Mouse (Mus musculus): ENCODE results near the gene Clec2i. TPM values are rescaled to one million over a fixed set of nuclear protein-coding genes. Genes with fewer than 3 reads are reported as not detected.
"Not testable (repeated sequence)": the region's sequence is repeated elsewhere in the genome, so short reads cannot be mapped to it uniquely, and the experiment has no call there.

Gene Clec2i
- polyA plus RNA-seq, 1 experiment from 2014 or later, result not detected

- no peak for DNase-seq (ENCODE audit: low spot score)
- Histone ChIP-seq H3K27ac (replicated peaks; ENCODE audit: low read depth, low read length) (no peak overlapping the region), H3K36me3 (replicated peaks; ENCODE audit: control insufficient read depth, insufficient read depth, low read depth, low read length) (no peaks in the 10 kb centered on the region), H3K4me1 (ENCODE audit: control insufficient read depth, insufficient read depth, low read length) (no peaks in the 10 kb centered on the region), H3K9ac (replicated peaks; ENCODE audit: low read length) (no peak overlapping the region), H3K4me2 (ENCODE audit: low read depth, low read length) (no peak overlapping the region), H3K4me3 (ENCODE audit: low read depth, low read length) (no peak overlapping the region), H3K9me3 (replicated peaks; ENCODE audit: control insufficient read depth, low read length) (no peaks in the 10 kb centered on the region), H3K27me3 (ENCODE audit: control insufficient read depth, insufficient read depth, low read length) (no peaks in the 10 kb centered on the region)
- 81% methylated on average over 2 of the region's 2 CpGs for WGBS
- ATAC-seq (replicated peaks; ENCODE audit: insufficient number of reproducible peaks, low FRiP score, low TSS enrichment, low read depth), result no peak
Observed at GRCm38 (mm10) chr6:128857976-128858375, 29.4 kb upstream of the Clec2i start.

GRCm38 (mm10) chr6:128868861-128869260 lies 18.5 kb upstream of the Clec2i start:
- Histone ChIP-seq H3K27ac (replicated peaks; ENCODE audit: low read depth, low read length) (no peak overlapping the region), H3K4me3 (ENCODE audit: low read depth, low read length) (no peak overlapping the region), H3K9me3 (replicated peaks; ENCODE audit: control insufficient read depth, low read length) (no peaks in the 10 kb centered on the region), H3K4me2 (ENCODE audit: low read depth, low read length) (no peak overlapping the region), H3K9ac (replicated peaks; ENCODE audit: low read length) (no peak overlapping the region), H3K27me3 (ENCODE audit: control insufficient read depth, insufficient read depth, low read length) (no peaks in the 10 kb centered on the region), H3K4me1 (ENCODE audit: control insufficient read depth, insufficient read depth, low read length) (no peaks in the 10 kb centered on the region), H3K36me3 (replicated peaks; ENCODE audit: control insufficient read depth, insufficient read depth, low read depth, low read length) (no peaks in the 10 kb centered on the region)
- no peak for ATAC-seq (replicated peaks; ENCODE audit: insufficient number of reproducible peaks, low FRiP score, low TSS enrichment, low read depth)
- 19% methylated on average over 3 of the region's 3 CpGs for WGBS
- no peak for DNase-seq (ENCODE audit: low spot score)

- no peak for DNase-seq (ENCODE audit: low spot score)
- Histone ChIP-seq H3K4me2 (ENCODE audit: low read depth, low read length) (no peak overlapping the region), H3K4me3 (ENCODE audit: low read depth, low read length) (no peak overlapping the region), H3K27me3 (ENCODE audit: control insufficient read depth, insufficient read depth, low read length) (no peaks in the 10 kb centered on the region), H3K9me3 (replicated peaks; ENCODE audit: control insufficient read depth, low read length) (no peaks in the 10 kb centered on the region), H3K9ac (replicated peaks; ENCODE audit: low read length) (no peak overlapping the region), H3K27ac (replicated peaks; ENCODE audit: low read depth, low read length) (no peak overlapping the region), H3K36me3 (replicated peaks; ENCODE audit: control insufficient read depth, insufficient read depth, low read depth, low read length) (no peaks in the 10 kb centered on the region), H3K4me1 (ENCODE audit: control insufficient read depth, insufficient read depth, low read length) (no peaks in the 10 kb centered on the region)
- WGBS, result 97% methylated on average over 1 of the region's 1 CpGs
- ATAC-seq (replicated peaks; ENCODE audit: insufficient number of reproducible peaks, low FRiP score, low TSS enrichment, low read depth), result no peak
Observed at GRCm38 (mm10) chr6:128871910-128872610, 15.3 kb upstream of the Clec2i start.

GRCm38 (mm10) chr6:128888834-128889233 lies 1.4 kb downstream of the Clec2i start:
- H3K27me3 ChIP-seq (ENCODE audit: control insufficient read depth, insufficient read depth, low read length), result no peaks in the 10 kb centered on the region
- H3K4me1 ChIP-seq (ENCODE audit: control insufficient read depth, insufficient read depth, low read length), result no peaks in the 10 kb centered on the region
- 81% methylated on average over 5 of the region's 5 CpGs for WGBS
- no peak for DNase-seq (ENCODE audit: low spot score)
- no peak overlapping the region for H3K9ac ChIP-seq (replicated peaks; ENCODE audit: low read length)
- no peaks in the 10 kb centered on the region for H3K36me3 ChIP-seq (replicated peaks; ENCODE audit: control insufficient read depth, insufficient read depth, low read depth, low read length)
- no peak overlapping the region for H3K4me3 ChIP-seq (ENCODE audit: low read depth, low read length)
- no peaks in the 10 kb centered on the region for H3K9me3 ChIP-seq (replicated peaks; ENCODE audit: control insufficient read depth, low read length)
- ATAC-seq (replicated peaks; ENCODE audit: insufficient number of reproducible peaks, low FRiP score, low TSS enrichment, low read depth), result no peak
- H3K4me2 ChIP-seq (ENCODE audit: low read depth, low read length), result no peak overlapping the region
- H3K27ac ChIP-seq (replicated peaks; ENCODE audit: low read depth, low read length), result no peak overlapping the region

GRCm38 (mm10) chr6:128890948-128891355 lies 3.6 kb downstream of the Clec2i start, which contains the start of gene BC035044:
Gene BC035044 (minus strand): TSS chr6:128891126.
- no peaks in the 10 kb centered on the region for H3K36me3 ChIP-seq (replicated peaks; ENCODE audit: control insufficient read depth, insufficient read depth, low read depth, low read length)
- H3K9me3 ChIP-seq (replicated peaks; ENCODE audit: control insufficient read depth, low read length), result no peaks in the 10 kb centered on the region
- H3K27me3 ChIP-seq (ENCODE audit: control insufficient read depth, insufficient read depth, low read length), result no peaks in the 10 kb centered on the region
- H3K4me1 ChIP-seq (ENCODE audit: control insufficient read depth, insufficient read depth, low read length), result no peaks in the 10 kb centered on the region
- ATAC-seq (replicated peaks; ENCODE audit: insufficient number of reproducible peaks, low FRiP score, low TSS enrichment, low read depth), result no peak
- 63% methylated on average over 2 of the region's 2 CpGs for WGBS
- no peak within 1 kb of the TSS for H3K4me3 ChIP-seq (ENCODE audit: low read depth, low read length)
- no peak within 1 kb of the TSS for H3K9ac ChIP-seq (replicated peaks; ENCODE audit: low read length)
- no peak for DNase-seq (ENCODE audit: low spot score)
- no peak within 1 kb of the TSS for H3K4me2 ChIP-seq (ENCODE audit: low read depth, low read length)
- no peak within 1 kb of the TSS for H3K27ac ChIP-seq (replicated peaks; ENCODE audit: low read depth, low read length)

- 93% methylated on average over 3 of the region's 3 CpGs for WGBS
- no peak for ATAC-seq (replicated peaks; ENCODE audit: insufficient number of reproducible peaks, low FRiP score, low TSS enrichment, low read depth)
Observed at GRCm38 (mm10) chr6:128895404-128896001, 8.1 kb downstream of the Clec2i start.

GRCm38 (mm10) chr6:128900044-128900443 lies 12.7 kb downstream of the Clec2i start:
- Histone ChIP-seq H3K9ac (replicated peaks; ENCODE audit: low read length) (no peak overlapping the region), H3K27ac (replicated peaks; ENCODE audit: low read depth, low read length) (no peak overlapping the region), H3K27me3 (ENCODE audit: control insufficient read depth, insufficient read depth, low read length) (no peaks in the 10 kb centered on the region), H3K9me3 (replicated peaks; ENCODE audit: control insufficient read depth, low read length) (no peaks in the 10 kb centered on the region), H3K36me3 (replicated peaks; ENCODE audit: control insufficient read depth, insufficient read depth, low read depth, low read length) (no peaks in the 10 kb centered on the region), H3K4me2 (ENCODE audit: low read depth, low read length) (no peak overlapping the region), H3K4me1 (ENCODE audit: control insufficient read depth, insufficient read depth, low read length) (no peaks in the 10 kb centered on the region), H3K4me3 (ENCODE audit: low read depth, low read length) (no peak overlapping the region)
- ATAC-seq (replicated peaks; ENCODE audit: insufficient number of reproducible peaks, low FRiP score, low TSS enrichment, low read depth) (no peak), DNase-seq (ENCODE audit: low spot score) (no peak)
- WGBS, result 84% methylated on average over 2 of the region's 2 CpGs

More at GRCm38 (mm10) chr6:128895404-128896001, 8.1 kb downstream of the Clec2i start:
- Histone ChIP-seq H3K9me3 (replicated peaks; ENCODE audit: control insufficient read depth, low read length) (no peaks in the 10 kb centered on the region), H3K4me1 (ENCODE audit: control insufficient read depth, insufficient read depth, low read length) (no peaks in the 10 kb centered on the region), H3K27ac (replicated peaks; ENCODE audit: low read depth, low read length) (no peak overlapping the region), H3K27me3 (ENCODE audit: control insufficient read depth, insufficient read depth, low read length) (no peaks in the 10 kb centered on the region), H3K4me2 (ENCODE audit: low read depth, low read length) (no peak overlapping the region), H3K4me3 (ENCODE audit: low read depth, low read length) (no peak overlapping the region), H3K36me3 (replicated peaks; ENCODE audit: control insufficient read depth, insufficient read depth, low read depth, low read length) (no peaks in the 10 kb centered on the region), H3K9ac (replicated peaks; ENCODE audit: low read length) (no peak overlapping the region)
- DNase-seq (ENCODE audit: low spot score), result no peak

GRCm38 (mm10) chr6:128900796-128901552 lies 13.6 kb downstream of the Clec2i start:
- not testable (repeated sequence) for H3K4me1 ChIP-seq (ENCODE audit: control insufficient read depth, insufficient read depth, low read length); H3K4me3 ChIP-seq (ENCODE audit: low read depth, low read length); H3K27me3 ChIP-seq (ENCODE audit: control insufficient read depth, insufficient read depth, low read length); ATAC-seq (replicated peaks; ENCODE audit: insufficient number of reproducible peaks, low FRiP score, low TSS enrichment, low read depth); DNase-seq (ENCODE audit: low spot score); H3K27ac ChIP-seq (replicated peaks; ENCODE audit: low read depth, low read length); H3K36me3 ChIP-seq (replicated peaks; ENCODE audit: control insufficient read depth, insufficient read depth, low read depth, low read length); H3K4me2 ChIP-seq (ENCODE audit: low read depth, low read length); H3K9me3 ChIP-seq (replicated peaks; ENCODE audit: control insufficient read depth, low read length); H3K9ac ChIP-seq (replicated peaks; ENCODE audit: low read length)
- WGBS, result 95% methylated on average over 6 of the region's 6 CpGs
